Mouse (Mus musculus): ENCODE measurements around the gene Sf3b1. TPM values are rescaled to one million over a fixed set of nuclear protein-coding genes. Genes with fewer than 3 reads are reported as not detected.

The Sf3b1 gene
- 768 TPM for polyA plus RNA-seq (2017; shearing (Covaris generic))

DNA sequence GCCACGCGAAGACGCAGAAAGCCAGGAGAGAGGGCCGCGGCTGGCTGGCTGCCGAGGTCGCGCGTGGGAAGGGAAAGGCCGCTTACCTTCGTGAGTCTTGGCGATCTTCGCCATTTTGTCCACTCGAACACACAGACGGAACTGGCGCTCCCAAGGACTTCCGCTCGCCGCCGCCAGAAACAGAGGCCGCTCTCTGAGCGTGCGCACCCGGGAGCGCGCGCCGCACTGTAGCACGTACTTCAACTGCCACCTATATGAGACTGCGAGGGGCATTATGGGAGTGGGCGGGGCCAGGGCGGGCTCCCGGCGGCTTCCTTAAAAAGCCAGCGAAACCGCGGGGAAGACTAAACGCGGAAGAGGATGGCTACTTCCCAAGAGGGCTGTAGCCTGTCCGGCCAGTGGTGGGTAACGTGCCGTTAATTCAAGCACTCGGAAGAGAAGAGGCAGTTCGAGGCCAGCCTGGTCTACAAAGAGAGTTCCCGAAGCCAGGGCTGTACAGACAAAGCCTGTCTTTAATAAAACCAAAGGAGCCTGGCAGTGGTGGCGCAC lies at the start of gene Sf3b1:
TSS of gene Sf3b1 (minus strand) at position 229 of the 549 bp plus-strand sequence.

DNA sequence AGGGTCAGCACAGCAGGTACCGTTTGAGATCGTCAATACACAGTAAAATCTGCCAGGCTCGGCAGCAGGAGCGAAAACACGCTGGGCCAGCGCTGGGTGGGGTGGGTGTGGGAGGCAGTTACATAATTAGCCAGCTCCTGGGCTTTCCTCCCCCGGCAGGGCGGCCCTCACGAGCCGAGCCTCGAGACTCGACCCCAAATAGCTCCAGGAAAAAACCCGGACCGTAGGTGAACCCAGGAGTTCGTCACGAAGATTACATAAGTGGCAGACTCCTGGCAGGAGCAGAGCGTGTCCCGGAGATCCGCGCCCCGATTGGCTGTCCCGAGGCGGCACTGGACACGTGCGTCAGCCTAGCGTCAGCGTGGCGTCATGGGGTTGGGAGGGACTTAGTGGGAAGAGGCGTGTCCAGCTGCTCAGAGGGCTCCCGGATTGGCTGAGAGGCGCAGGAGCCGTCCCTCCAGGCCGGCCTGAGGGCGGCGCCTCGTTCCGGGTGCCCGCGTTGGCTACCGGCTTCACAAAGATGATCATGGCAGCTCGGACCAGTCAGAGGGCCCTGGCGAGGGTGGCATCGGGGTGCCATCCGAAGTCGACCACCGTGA lies 25.2 kb upstream of the Sf3b1 start, which contains the start of gene Coq10b:
TSS of gene Coq10b (plus strand) at position 416 of the 599 bp plus-strand sequence.

Other genes with a start within 250 kb of the Sf3b1 start
- 294 TPM for gene Ankrd44, start 101.1 kb downstream of the Sf3b1 start, polyA plus RNA-seq (2017; shearing (Covaris generic))
- 25.5 TPM for gene Coq10b, start 25.3 kb upstream of the Sf3b1 start, polyA plus RNA-seq (2017; shearing (Covaris generic))
- 156 TPM for gene Hspe1, start 60.7 kb upstream of the Sf3b1 start, polyA plus RNA-seq (2017; shearing (Covaris generic))
- 168 TPM for gene Hspd1, start 60.8 kb upstream of the Sf3b1 start, polyA plus RNA-seq (2017; shearing (Covaris generic))
- 128 TPM for gene Mob4, start 103.8 kb upstream of the Sf3b1 start, polyA plus RNA-seq (2017; shearing (Covaris generic))
- gene Rftn2, start 199.3 kb upstream of the Sf3b1 start, polyA plus RNA-seq (2017; shearing (Covaris generic)), result 5.6 TPM
- gene Mars2, start 209.7 kb upstream of the Sf3b1 start, polyA plus RNA-seq (2017; shearing (Covaris generic)), result 2.3 TPM

Data from CD4-positive, CD25-positive, alpha-beta regulatory T cell, adult 9 weeks (primary cell).